Mouse (Mus musculus) hindbrain, postnatal 0 days (tissue): Measurements from ENCODE around the gene Armc12. TPM values are rescaled to one million over a fixed set of nuclear protein-coding genes. Genes with fewer than 3 reads are reported as not detected.
A peak's percentile ranks its signal among the peaks of the same experiment; 100 is the strongest.

Source experiments
- ATAC-seq: fragments of 200-750 bp; cut with Nextera tagmentation; 2 replicates; pipeline ENCODE4 v1.8.0; 2017; ENCODE audit warnings: mild to moderate bottlenecking, moderate TSS enrichment, moderate library complexity
- DNase-seq: peaks from one replicate; pipeline ENCODE4 v3.0.0-alpha.2; 2015; ENCODE audit warnings: low spot score
- H3K27ac ChIP-seq: fragments of 300-500 bp; sonication (generic); 2 replicates; pipeline ENCODE4 v1.5.1; 2014; ENCODE audit warnings: mild to moderate bottlenecking
- H3K27me3 ChIP-seq: fragments of 300-500 bp; sonication (generic); 2 replicates; pipeline ENCODE4 v1.6.1; 2014; ENCODE audit warnings: low read length, mixed read lengths; ENCODE audit not compliant: insufficient read depth
- H3K36me3 ChIP-seq: fragments of 300-500 bp; sonication (generic); 2 replicates; pipeline ENCODE4 v1.6.1; 2014; ENCODE audit warnings: low read length, mixed read lengths; ENCODE audit not compliant: insufficient read depth
- H3K4me1 ChIP-seq: fragments of 300-500 bp; sonication (generic); 2 replicates; pipeline ENCODE4 v1.6.1; 2014; ENCODE audit warnings: antibody characterized with exemption, low read length, mixed read lengths; ENCODE audit not compliant: insufficient read depth
- H3K4me2 ChIP-seq: fragments of 300-500 bp; sonication (generic); 2 replicates; pipeline ENCODE4 v1.6.1; 2014; ENCODE audit warnings: low read depth, mild to moderate bottlenecking, low read length, moderate library complexity, mixed read lengths
- H3K4me3 ChIP-seq: fragments of 300-500 bp; sonication (generic); 2 replicates; pipeline ENCODE4 v1.5.1; 2014; ENCODE audit warnings: low read length
- H3K9ac ChIP-seq: fragments of 300-500 bp; sonication (generic); replicated peaks from 2 replicates; pipeline ENCODE4 v1.6.1; 2014; ENCODE audit warnings: mild to moderate bottlenecking, low read length, moderate library complexity, mixed read lengths
- H3K9me3 ChIP-seq: fragments of 300-500 bp; sonication (generic); 2 replicates; pipeline ENCODE4 v1.6.1; 2016; ENCODE audit warnings: low read length, mixed read lengths
- CTCF ChIP-seq: IDR thresholded peaks from 2 replicates; pipeline ENCODE4 v1.5.1; 2016; ENCODE audit warnings: antibody characterized with exemption, control low read depth, low read depth
- WGBS: fragments of 180-500 bp; shearing (Covaris S2); extraction: QIAGEN DNeasy Blood & Tissue Kit; methylation state at CpG from one replicate; pipeline ENCODE4 v1.1.7; 2014; 5-methylcytosine and 5-hydroxymethylcytosine counted together
- polyA plus RNA-seq: library from polyadenylated mRNA; unstranded; fragments of >200 nt; fragmentation: Nextera tagmentation; extraction: Ambion mirVana; gene quantifications from 2 replicates; pipeline ENCODE4 v1.2.1, GENCODE M21; 2015
- total RNA-seq: library from RNA; depleted of rRNA; stranded (reverse); fragments of >200 nt; gene quantifications from 2 replicates; pipeline ENCODE4 v1.2.3, GENCODE M21; 2014

Gene Armc12
- total and polyA plus RNA-seq, 2 experiments from 2014 or later = not detected

DNA sequence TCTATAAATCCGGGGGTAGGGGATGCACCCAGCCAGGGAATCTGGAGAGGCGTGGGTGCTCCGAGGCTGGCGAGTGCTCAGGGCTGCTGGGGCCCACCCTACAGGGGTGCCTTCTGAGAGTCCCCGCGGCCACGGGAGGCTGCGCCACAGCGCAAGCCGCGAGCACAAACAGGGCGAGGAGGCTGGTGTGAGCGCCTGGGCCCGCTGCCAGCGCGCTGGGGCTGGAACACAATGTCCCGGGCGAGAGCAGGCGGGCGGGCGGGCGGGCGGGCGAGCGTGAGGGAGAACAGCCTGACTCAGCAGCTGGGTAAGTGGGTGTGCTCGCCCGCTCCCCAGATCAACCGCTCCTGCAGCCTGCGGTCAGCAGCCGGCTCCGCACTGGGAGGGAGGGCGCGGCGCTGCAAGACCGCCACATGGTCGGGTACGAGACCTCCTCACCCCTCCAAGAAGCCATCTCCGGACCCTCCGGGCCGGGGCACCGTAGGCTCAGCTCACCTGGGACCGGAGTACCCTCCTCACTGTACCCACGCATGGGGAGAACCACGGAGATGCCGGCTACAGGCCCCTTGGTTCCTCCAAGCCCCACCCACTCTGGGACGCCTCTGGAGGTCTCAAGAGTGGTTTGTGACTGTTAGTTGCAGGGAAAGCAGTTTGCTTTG, 12.5 kb upstream of the Armc12 start:
- WGBS = under 1% methylated on average over 44 of the region's 46 CpGs
- Histone ChIP-seq H3K4me2 (peak overlapping the region; percentile 97), H3K27me3 (no peaks in the 10 kb centered on the region), H3K36me3 (no peaks in the 10 kb centered on the region), H3K9me3 (no peaks in the 10 kb centered on the region), H3K4me3 (peak overlapping the region; percentile 47), H3K9ac (peak overlapping the region; percentile 68), H3K27ac (peak overlapping the region; percentile 77), H3K4me1 (peaks cover 11% of the 10 kb centered on the region; the same call in 1 of the 2 replicates)
- no peak for TF ChIP-seq CTCF
- ATAC-seq (peak; percentile 73), DNase-seq (peak; percentile 87)

DNA sequence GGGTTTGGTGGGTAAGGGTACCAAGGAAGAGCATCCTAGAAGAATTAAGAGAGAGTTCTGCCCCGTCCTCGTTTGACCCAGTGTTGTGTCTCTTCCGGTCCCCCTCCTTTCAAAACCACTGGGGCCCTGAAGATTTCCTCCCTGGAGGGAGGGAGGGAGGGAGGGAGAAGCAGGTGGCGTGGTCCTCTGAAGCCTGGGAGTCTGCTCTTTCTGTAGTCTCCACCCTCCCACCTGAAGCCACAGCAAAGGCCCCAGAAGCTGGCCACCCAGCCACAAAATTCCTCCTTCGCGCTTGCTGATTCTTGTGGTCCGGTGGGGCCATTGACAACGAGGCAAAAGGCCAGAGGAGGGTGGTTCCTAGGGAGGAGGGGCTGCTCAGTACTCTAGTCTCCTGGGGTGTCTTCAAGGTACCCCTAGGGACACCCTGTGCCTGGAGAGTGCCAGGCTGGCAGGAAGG, 12.0 kb upstream of the Armc12 start:
- 21% methylated on average over 8 of the region's 8 CpGs for WGBS
- no peak for TF ChIP-seq CTCF
- ATAC-seq = no peak
- Histone ChIP-seq H3K36me3 (no peaks in the 10 kb centered on the region), H3K9me3 (no peaks in the 10 kb centered on the region), H3K9ac (peak overlapping the region; percentile 68; the same call in 1 of the 2 replicates), H3K27me3 (no peaks in the 10 kb centered on the region), H3K4me2 (peak overlapping the region; percentile 97), H3K27ac (peak overlapping the region; percentile 77; the same call in 1 of the 2 replicates), H3K4me3 (peak overlapping the region; percentile 47), H3K4me1 (peaks cover 11% of the 10 kb centered on the region; the same call in 1 of the 2 replicates)
- no peak for DNase-seq

DNA sequence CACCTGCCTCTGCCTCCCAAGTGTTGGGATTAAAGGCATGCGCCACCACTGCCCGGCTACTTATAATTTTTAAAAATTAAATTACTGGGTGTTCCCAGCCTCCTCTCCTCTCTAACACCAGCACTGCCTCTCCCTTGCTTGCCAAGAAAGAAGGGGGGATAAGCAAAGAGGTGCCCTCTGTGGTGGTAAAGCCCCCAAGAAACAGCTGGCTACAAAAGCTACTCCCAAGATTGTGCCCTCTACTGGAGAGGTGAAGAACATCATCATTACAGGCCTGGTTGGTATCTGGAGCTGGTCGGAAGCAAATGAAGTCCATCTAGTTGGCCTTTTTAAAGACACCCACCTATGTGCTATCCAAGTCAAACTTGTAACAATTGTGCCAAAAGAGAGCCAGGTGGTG, 10.8 kb upstream of the Armc12 start:
- 94% methylated on average over 3 of the region's 3 CpGs for WGBS
- ATAC-seq = no peak
- no peaks in the 10 kb centered on the region for H3K36me3 ChIP-seq
- peak; percentile 50 for TF ChIP-seq CTCF
- no peak overlapping the region for H3K27ac ChIP-seq
- DNase-seq = no peak
- no peaks in the 10 kb centered on the region for H3K27me3 ChIP-seq
- peaks cover 16% of the 10 kb centered on the region; the same call in 1 of the 2 replicates for H3K4me1 ChIP-seq
- no peak overlapping the region for H3K4me3 ChIP-seq
- no peak overlapping the region for H3K4me2 ChIP-seq
- H3K9me3 ChIP-seq = no peaks in the 10 kb centered on the region
- no peak overlapping the region for H3K9ac ChIP-seq

DNA sequence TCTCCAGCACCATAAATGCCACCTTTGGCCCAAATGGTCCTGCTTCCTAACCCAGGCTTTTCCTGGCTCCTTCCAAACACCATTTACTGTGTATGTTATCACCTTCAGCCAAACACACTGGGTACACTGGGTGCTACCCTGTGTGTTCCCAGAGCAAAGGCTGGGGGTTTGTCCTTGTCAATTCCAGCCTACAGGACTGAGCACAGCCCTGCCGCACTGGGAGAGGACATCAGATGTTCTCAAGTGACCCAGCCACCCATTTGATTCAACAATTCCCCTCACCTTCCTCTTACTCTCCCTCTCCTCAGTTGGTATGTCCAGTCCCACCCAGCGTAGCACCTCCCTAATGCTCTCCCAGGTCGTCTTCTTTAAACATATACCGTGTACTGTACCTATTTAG, 10.0 kb upstream of the Armc12 start:
- WGBS = 81% methylated on average over 4 of the region's 4 CpGs

DNA sequence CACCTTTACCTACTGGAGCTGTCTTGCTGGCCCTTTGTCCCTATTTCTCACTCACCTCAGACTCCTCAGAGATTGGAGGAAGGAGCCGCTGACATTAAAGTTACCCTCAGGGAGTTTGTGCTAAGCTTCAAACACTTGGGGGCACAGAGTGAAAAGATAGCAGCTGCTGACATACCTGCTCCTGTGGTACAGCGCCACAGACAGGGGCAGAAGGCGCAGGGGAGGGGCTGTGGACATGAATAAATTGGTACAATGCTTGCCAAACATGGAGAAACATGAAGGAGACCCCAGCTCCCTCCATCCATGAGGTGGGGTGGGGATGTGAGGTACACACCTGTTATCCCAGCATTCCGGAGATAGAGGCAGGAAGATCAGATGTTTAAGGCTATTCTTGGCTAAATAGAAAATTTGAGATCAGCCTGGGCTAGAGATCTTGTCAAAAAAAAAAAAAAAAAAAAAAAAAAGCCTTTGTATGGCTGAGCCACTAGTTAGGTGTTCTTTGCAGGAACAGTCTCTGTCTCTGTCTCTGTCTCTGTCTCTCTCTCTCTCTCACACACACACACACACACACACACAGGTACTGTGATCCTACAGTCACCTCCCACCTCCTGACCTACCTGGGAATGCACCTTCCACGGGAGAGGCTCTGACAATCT, 9.4 kb upstream of the Armc12 start:
- no peak for TF ChIP-seq CTCF

More for the DNA sequence above, 10.0 kb upstream of the Armc12 start:
- Histone ChIP-seq H3K4me2 (no peak overlapping the region), H3K36me3 (no peaks in the 10 kb centered on the region), H3K27ac (no peak overlapping the region), H3K9me3 (no peaks in the 10 kb centered on the region), H3K4me1 (peaks cover 16% of the 10 kb centered on the region; the same call in 1 of the 2 replicates), H3K9ac (no peak overlapping the region), H3K4me3 (no peak overlapping the region), H3K27me3 (no peaks in the 10 kb centered on the region)
- ATAC-seq = no peak
- DNase-seq = no peak
- TF ChIP-seq CTCF = no peak

DNA sequence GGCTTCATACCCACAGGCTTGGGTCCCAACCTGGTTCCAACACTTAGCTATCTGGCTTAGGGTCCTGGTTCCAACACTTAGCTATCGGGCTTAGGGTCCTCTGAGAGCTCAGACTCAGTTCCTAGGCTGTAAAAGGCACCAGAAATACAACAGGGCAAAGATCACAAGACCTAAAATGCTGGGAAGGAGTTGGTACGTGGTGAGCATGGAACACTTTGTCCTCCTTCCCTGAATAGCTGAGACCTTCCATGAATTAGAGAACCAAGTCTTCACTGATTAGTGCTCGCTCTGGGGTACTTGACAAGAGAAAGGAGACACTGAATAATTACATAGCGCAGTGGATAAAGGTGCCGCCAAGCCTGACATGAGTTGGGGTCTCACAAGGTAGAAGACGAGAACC, 8.7 kb upstream of the Armc12 start:
- TF ChIP-seq CTCF = no peak
- peak overlapping the region; percentile 95 for H3K27ac ChIP-seq
- H3K4me1 ChIP-seq = peaks cover 16% of the 10 kb centered on the region; the same call in 1 of the 2 replicates
- peak overlapping the region; percentile 73 for H3K4me3 ChIP-seq
- H3K36me3 ChIP-seq = no peaks in the 10 kb centered on the region
- no peaks in the 10 kb centered on the region for H3K27me3 ChIP-seq
- peak overlapping the region; percentile 92 for H3K9ac ChIP-seq
- no peaks in the 10 kb centered on the region for H3K9me3 ChIP-seq
- no peak for DNase-seq
- no peak for ATAC-seq
- H3K4me2 ChIP-seq = peak overlapping the region; percentile 84
- WGBS = 29% methylated on average over 6 of the region's 6 CpGs

More for the DNA sequence above, 9.4 kb upstream of the Armc12 start:
- ATAC-seq (no peak), DNase-seq (no peak)
- WGBS = 59% methylated on average over 5 of the region's 5 CpGs
- Histone ChIP-seq H3K27me3 (no peaks in the 10 kb centered on the region), H3K4me2 (0 out of 2 replicates have a peak overlapping the region, but pooled peaks have one; percentile 84), H3K27ac (no peak overlapping the region), H3K9ac (no peak overlapping the region; the same call in 1 of the 2 replicates), H3K4me1 (peaks cover 16% of the 10 kb centered on the region; the same call in 1 of the 2 replicates), H3K4me3 (no peak overlapping the region), H3K36me3 (no peaks in the 10 kb centered on the region), H3K9me3 (no peaks in the 10 kb centered on the region)
